Mouse (Mus musculus) frontal cortex, postnatal 14 days (tissue): ENCODE results near the gene Vsig10.
A peak's percentile ranks its signal among the peaks of the same experiment; 100 is the strongest.
"Not testable (repeated sequence)": the region's sequence is repeated elsewhere in the genome, so short reads cannot be mapped to it uniquely, and the experiment has no call there.

Experiments used
- DNase-seq, 2 experiments: peaks; one replicate each; pipeline ENCODE4 v3.0.0; 2022; ENCODE audit warnings: low spot score in 2 of 2

The Vsig10 gene

GRCm38 (mm10) chr5:117303691-117304579 lies 14.9 kb upstream of the Vsig10 start:
- no peak for DNase-seq

DNA sequence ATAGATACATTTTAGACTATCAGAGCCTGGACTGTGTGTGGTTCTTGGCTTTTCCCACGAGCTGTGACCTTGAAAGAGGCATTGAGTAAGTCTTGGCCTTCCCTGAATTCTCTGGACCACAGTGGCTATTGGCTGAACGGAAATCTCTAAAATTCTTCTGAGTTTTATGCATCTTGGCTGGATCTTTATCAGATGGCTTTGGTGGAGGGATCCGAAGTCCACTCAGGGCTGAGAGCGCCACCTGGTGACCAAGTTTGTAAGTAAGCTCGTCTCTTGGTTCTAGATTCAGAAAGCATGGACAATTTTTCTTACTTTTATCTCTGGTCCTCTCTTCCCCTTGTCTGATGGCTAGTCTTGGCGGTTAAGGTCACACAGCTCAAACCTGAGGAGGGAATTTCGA lies 13.9 kb upstream of the Vsig10 start:
- DNase-seq, result peak in 1 of 2 experiments; percentile 66

DNA sequence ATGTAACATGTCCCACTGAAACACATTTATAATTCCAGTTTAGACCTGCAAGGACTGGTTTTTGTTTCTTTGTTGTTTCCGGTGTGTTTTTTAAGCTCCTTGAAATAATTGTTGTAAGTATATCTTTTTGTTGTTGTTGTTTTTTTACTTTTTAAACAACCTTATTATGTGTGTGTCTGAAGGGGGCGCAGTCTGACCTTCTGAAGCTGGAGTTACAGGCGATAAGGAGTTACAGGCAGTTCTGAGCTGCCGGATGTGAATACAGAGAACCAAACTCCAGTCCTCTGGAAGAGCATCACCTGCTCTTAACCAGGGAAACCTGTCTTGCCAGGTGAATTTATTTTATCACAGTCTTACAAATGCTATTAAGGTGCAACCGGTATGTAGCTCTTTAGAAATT lies 13.1 kb upstream of the Vsig10 start:
- no peak for DNase-seq

DNA sequence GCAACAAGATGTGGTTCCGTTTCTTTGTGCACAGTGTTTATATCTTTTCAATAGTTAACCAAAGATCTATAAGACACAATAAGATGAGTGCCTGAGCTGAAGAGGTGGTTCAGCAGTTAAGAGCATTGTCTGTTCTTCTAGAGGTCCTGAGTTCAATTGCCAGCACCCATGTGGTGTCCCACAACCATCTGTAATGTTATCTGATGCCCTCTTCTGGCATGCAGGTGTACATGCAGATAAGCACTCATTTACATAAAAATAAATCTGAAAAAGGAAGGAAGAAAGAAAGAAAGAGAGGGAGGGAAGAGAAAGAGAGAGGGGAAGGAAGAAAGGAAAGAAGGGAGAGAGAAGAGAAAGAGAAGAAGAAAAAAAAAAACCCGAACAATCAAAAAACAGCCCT lies 12.1 kb upstream of the Vsig10 start:
- no peak for DNase-seq

DNA sequence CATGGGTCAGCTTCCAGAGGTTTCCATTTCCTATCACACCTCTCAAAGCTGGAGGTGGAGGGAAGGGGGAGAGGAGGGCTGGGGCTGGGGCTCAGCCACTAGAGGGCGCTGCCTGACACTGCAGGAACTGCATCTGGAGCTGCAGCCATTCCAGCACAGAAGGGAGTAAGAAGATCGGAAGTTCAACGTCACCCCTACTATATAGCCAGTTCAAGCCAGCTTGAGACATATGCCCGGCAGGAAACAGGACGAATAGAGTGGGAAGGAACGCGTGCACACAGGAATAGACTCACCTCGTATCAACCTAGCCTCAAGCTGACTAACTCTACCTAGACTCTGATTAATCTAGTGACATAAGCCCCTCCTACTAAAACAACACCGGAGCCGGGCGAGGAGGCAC lies 11.2 kb upstream of the Vsig10 start:
- DNase-seq, result peak in 1 of 2 experiments; percentile 31

DNA sequence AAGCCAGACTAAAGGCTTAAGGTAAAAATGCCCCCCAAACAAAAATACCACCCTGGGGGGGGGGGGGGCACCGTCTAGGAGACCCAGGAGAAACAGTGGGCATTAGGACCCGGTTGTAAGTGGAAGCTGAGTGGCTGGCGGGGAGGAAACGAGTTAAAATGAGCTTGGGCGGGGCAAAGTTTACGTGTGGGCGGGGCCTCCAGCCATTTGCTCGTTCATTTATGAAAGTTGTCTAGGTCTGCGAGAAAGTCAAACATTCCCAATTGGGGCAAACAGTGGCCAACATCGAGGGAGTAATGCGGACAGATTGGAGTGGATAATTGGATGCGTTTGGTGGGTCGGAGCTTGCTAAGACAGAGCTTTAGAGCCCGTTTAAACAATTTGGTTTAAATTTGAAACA lies 5.5 kb upstream of the Vsig10 start:
- no peak for DNase-seq

- no peak for DNase-seq
Measured at GRCm38 (mm10) chr5:117313909-117314308, 5.0 kb upstream of the Vsig10 start.

DNA sequence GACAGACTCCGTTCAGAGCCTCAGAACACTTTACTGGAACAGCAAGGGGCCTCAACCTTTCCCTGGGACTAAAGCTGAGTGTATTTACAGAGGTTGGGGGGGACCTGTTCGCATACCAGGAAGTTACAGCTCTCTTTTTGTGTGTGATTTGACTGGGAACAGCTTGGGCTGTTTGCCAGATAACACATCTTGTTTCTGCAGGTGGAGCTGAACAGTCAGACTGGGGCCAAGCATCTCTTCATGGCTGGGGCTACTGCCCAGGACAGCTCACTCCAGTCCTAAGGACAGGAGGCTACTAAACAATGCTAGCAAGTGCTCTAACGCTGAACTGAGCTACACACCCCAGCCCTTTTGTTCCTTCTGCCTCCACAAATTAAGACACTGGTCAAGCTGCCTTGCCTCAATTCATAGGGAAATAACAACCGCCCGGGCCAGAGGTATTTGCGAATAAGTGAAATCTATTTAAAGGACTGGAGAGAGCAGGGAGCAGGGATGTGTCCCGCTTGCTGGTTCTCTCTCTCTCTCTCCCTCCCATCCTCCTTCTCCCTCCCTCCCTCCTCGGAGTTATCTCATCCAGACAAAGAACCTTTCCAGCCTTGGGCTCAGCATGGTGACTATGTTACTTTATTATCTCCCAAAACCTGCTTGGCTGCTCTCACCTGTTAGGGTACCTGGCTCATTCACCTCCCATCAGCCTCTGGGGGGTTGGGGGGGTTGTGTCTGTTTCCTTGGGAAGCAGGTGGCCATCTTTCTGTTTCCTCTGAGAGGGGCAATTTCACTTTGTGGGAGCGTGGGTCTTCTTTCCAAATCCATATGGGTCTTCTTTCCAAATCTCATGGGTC lies 4.1 kb upstream of the Vsig10 start:
- no peak for DNase-seq

GRCm38 (mm10) chr5:117323751-117324150 lies 4.9 kb downstream of the Vsig10 start:
- DNase-seq, result no peak

DNA sequence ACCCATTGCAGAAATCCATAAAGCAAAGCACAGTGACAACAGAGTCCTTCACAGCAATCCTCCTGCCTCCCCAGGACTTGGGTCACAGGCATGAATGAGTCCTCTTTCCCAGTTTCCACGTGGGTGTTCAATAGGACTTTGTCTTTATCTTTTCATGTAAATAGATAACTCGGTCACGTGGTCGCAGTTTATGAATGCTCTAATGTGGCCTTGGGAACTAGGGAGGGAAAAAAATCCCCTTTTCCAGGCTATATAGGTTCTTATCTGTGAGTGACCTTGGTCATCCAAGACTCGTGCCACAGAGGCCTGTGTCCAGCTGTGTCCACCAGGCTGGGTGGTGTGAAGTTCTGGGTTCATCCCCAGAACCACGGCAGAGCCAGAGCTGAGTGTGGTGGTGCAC lies 7.5 kb downstream of the Vsig10 start:
- no peak for DNase-seq

- DNase-seq, result no peak
Measured at GRCm38 (mm10) chr5:117330457-117330856, 11.6 kb downstream of the Vsig10 start.

DNA sequence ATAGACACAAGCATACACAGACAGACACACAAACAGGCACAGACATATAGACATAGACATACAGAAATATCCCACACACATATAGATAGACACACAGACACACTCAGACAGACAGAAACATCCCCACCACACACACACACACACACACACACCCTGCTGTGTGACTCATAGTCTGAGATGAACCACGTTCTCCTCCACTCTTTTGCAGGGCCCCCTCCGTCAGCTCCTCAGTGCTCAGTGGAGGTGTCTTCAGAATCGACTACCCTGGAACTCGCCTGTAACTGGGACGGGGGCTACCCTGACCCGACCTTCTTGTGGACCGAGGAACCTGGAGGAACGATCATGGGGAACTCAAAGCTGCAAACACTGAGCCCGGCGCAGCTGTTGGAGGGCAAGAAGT lies 19.1 kb downstream of the Vsig10 start:
- DNase-seq, result no peak

- no peak for DNase-seq
Measured at GRCm38 (mm10) chr5:117338503-117338902, 19.6 kb downstream of the Vsig10 start.

- DNase-seq, result no peak
Measured at GRCm38 (mm10) chr5:117340081-117340480, 21.2 kb downstream of the Vsig10 start.

GRCm38 (mm10) chr5:117341896-117342295 lies 23.0 kb downstream of the Vsig10 start:
- no peak for DNase-seq

- DNase-seq, result not testable (repeated sequence)
Measured at GRCm38 (mm10) chr5:117344496-117344895, 25.6 kb downstream of the Vsig10 start.

DNA sequence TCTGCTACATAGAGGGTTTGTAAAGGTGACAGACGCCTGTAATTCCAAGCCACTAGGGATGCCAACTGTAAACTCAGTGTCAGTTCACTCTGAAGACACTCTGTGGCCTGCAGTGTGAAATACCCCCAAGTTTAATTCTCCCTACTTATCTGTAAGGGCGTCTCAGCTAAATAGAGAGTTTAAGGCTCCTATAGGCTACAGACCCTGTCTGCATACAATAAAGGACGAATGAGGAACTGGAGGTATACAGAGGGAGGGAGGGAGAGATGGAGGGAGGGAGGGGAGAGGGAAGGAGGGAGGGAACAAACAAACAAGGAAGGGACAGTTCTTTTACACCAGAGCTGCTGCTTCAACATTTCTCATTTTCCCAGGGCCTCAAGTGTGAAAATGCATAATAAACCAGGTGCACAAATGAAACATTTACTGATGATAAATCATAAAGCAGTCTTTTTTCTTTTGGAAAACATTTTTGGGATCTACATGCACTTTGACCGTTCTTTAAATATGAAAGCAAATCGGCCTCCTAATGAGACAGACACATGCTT lies 26.6 kb downstream of the Vsig10 start:
- DNase-seq, result no peak

DNA sequence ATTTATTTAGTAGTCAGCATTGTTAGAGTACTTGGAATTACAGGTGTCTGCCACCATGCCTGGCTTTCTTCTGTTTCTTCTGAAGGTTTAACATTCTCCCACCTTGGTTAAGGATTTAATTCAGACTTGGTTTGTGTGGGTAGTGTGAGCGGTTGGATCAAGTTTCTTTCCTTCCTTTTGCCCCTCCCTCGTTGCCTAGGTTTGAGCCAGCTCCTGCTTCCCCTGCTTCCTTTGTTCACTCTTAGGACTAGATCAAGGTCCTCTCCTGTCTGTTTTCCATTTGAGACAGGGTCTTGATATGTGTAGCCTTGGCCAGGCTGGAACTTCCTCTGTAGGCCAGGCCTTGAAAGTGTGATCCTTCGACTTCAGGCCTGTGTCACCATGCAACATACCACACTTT lies 27.4 kb downstream of the Vsig10 start:
- DNase-seq, result no peak

DNA sequence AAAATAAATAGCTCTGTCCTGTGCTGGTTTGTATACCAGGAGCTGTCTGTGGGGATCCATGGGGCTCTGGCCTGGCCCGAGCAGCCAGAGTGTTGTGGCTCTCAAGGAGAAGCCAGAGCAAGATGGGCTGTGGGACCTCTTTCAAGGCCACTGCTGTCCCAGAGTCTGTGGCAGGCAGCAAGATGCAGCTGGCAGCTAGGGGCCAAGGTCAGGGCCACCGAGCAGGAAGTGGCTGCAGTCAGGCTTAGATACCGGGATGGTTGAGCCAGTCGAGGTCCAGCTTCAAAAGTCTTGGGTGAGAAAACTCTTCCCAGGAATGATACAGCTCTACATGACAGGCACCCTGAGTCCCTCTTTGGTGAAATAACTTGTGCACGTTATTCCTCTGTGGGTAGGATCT lies 28.1 kb downstream of the Vsig10 start:
- no peak for DNase-seq

- no peak for DNase-seq
Measured at GRCm38 (mm10) chr5:117347838-117348237, 29.0 kb downstream of the Vsig10 start.

DNA sequence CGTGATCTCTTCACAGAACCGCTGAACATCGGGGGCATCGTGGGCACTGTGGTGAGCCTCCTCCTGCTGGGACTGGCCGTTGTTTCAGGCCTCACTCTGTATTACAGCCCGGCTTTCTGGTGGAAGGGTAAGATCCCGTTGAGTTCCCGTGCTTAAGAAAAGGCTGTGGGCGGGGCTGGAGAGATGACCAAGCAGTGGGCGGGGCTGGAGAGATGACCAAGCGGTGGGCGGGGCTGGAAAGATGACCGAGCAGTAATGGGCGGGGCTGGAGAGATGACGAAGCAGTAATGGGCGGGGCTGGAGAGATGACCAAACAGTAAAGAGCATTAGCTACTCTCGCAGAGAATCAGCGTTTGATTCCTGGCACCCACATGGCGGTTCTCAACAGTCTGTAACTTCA lies 29.4 kb downstream of the Vsig10 start:
- peak; percentile 47 to 55 for DNase-seq

- no peak for DNase-seq
Measured at GRCm38 (mm10) chr5:117354121-117354520, 35.2 kb downstream of the Vsig10 start.
